Mouse (Mus musculus): Measurements from ENCODE around the gene Slc9a8.

GRCm38 (mm10) chr2:167519606-167520252 lies 98.2 kb downstream of the Slc9a8 start:
- TF ChIP-seq POLR2A (IDR thresholded peaks at IDR 0.05; ENCODE audit: borderline replicate concordance, low read depth, low read length) (no peak), CTCF (IDR thresholded peaks at IDR 0.05; ENCODE audit: low read depth, low read length) (no peak)
